Mouse (Mus musculus) testis, adult 2 months (tissue): Measurements from ENCODE around the gene Med24.

Experiments
- CTCF ChIP-seq: fragments of 200-500 bp; IDR thresholded peaks from 2 replicates; pipeline ENCODE4 v1.5.1; 2012; ENCODE audit warnings: low read depth, mild to moderate bottlenecking, inconsistent platforms, low read length, moderate library complexity; ENCODE audit not compliant: control insufficient read depth, insufficient read depth, insufficient replicate concordance
- POLR2A ChIP-seq: fragments of 200-500 bp; IDR thresholded peaks from 2 replicates; pipeline ENCODE4 v1.6.1; 2012; ENCODE audit warnings: low read depth, mild to moderate bottlenecking, inconsistent platforms, low read length, moderate library complexity; ENCODE audit not compliant: control insufficient read depth

GRCm38 (mm10) chr11:98746855-98747693 is 17.8 kb upstream of the Med24 start:
- TF ChIP-seq CTCF (no peak), POLR2A (no peak)
